Mouse (Mus musculus) midbrain, embryonic 14.5 days (tissue): ENCODE measurements around the gene Ppia. TPM values are rescaled to one million over a fixed set of nuclear protein-coding genes. Genes with fewer than 3 reads are reported as not detected.
"Not testable (repeated sequence)": the region's sequence is repeated elsewhere in the genome, so short reads cannot be mapped to it uniquely, and the experiment has no call there.

ENCODE experiments used
- ATAC-seq: fragments of 200-750 bp; cut with Nextera tagmentation; 2 replicates; pipeline ENCODE4 v1.8.0; 2017; ENCODE audit warnings: moderate number of reproducible peaks, moderate library complexity; ENCODE audit not compliant: low FRiP score, low TSS enrichment
- DNase-seq: peaks from one replicate; pipeline ENCODE4 v3.0.0-alpha.2; 2015
- H3K27ac ChIP-seq: fragments of 300-500 bp; sonication (generic); replicated peaks from 2 replicates; pipeline ENCODE4 v1.5.1; 2014; ENCODE audit warnings: mild to moderate bottlenecking, low read depth, low read length, moderate library complexity
- H3K27me3 ChIP-seq: fragments of 300-500 bp; sonication (generic); 2 replicates; pipeline ENCODE4 v1.6.1; 2014; ENCODE audit warnings: low read length, control low read depth, mixed read lengths; ENCODE audit not compliant: control insufficient read depth, insufficient read depth
- H3K36me3 ChIP-seq: fragments of 300-500 bp; sonication (generic); 2 replicates; pipeline ENCODE4 v1.6.1; 2014; ENCODE audit warnings: low read length, control low read depth; ENCODE audit not compliant: control insufficient read depth, insufficient read depth
- H3K4me1 ChIP-seq: fragments of 300-500 bp; sonication (generic); 2 replicates; pipeline ENCODE4 v1.6.1; 2014; ENCODE audit warnings: mild to moderate bottlenecking, antibody characterized with exemption, low read length, control low read depth; ENCODE audit not compliant: control insufficient read depth, insufficient read depth
- H3K4me2 ChIP-seq: fragments of 300-500 bp; sonication (generic); 2 replicates; pipeline ENCODE4 v1.6.1; 2014; ENCODE audit warnings: mild to moderate bottlenecking, low read length, moderate library complexity
- H3K4me3 ChIP-seq: fragments of 300-500 bp; sonication (generic); replicated peaks from 2 replicates; pipeline ENCODE4 v1.5.1; 2014; ENCODE audit warnings: low read depth, low read length
- H3K9ac ChIP-seq: fragments of 300-500 bp; sonication (generic); replicated peaks from 2 replicates; pipeline ENCODE4 v1.6.1; 2014; ENCODE audit warnings: mild to moderate bottlenecking, low read length, moderate library complexity
- H3K9me3 ChIP-seq: fragments of 300-500 bp; sonication (generic); 2 replicates; pipeline ENCODE4 v1.6.1; 2016; ENCODE audit warnings: low read length, control low read depth, mixed read lengths; ENCODE audit not compliant: control insufficient read depth
- WGBS: fragments of 180-500 bp; shearing (Covaris S2); extraction: QIAGEN DNeasy Blood & Tissue Kit; methylation state at CpG from one replicate; pipeline ENCODE4 v1.1.7; 2014; 5-methylcytosine and 5-hydroxymethylcytosine counted together
- polyA plus RNA-seq: library from polyadenylated mRNA; unstranded; fragments of >200 nt; fragmentation: Nextera tagmentation; extraction: Ambion mirVana; gene quantifications from 2 replicates; pipeline ENCODE4 v1.2.1, GENCODE M21; 2014

Gene Ppia
- 3,781 and 4,177 TPM in 2 replicates for polyA plus RNA-seq

GRCm38 (mm10) chr11:6414751-6415550, at the start of gene Ppia:
Ppia (plus strand) TSS chr11:6415443.
- DNase-seq (peak; percentile 22), ATAC-seq (no peak; the same call in 1 of the 2 replicates)
- peak within 1 kb of the TSS; percentile 76 for H3K4me2 ChIP-seq
- peak within 1 kb of the TSS; percentile 96 for H3K27ac ChIP-seq
- no peaks in the 10 kb centered on the region for H3K27me3 ChIP-seq
- peaks cover 16% of the 10 kb centered on the region for H3K4me1 ChIP-seq
- 12% methylated on average over 21 of the region's 21 CpGs for WGBS
- H3K9me3 ChIP-seq: no peaks in the 10 kb centered on the region
- peak within 1 kb of the TSS; percentile 96 for H3K4me3 ChIP-seq
- peaks cover 23% of the 10 kb centered on the region for H3K36me3 ChIP-seq
- peak within 1 kb of the TSS; percentile 94 for H3K9ac ChIP-seq

DNA sequence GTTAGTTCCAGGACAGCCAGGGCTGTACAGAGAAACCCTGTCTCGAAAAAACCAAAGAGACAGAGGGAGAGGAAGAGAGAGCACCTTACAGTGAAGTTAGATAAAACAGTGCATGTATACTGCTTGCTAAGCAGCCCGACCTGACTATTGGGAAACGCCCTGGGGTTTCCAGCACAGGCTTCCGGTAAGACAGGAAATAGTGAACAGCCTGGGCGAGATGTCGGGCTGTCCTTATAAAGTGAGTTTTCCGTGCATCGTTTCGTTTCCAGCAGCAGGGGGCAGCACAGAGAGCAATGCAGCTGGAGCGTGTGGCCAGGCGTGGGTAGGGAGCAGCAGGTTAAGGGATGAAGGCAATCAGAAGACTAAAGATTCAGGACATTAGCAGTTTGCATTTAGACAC, 49.4 kb upstream of the Ppia start:
- no peaks in the 10 kb centered on the region for H3K36me3 ChIP-seq
- DNase-seq (peak; percentile 81), ATAC-seq (peak; percentile 53; the same call in 1 of the 2 replicates)
- no peak overlapping the region for H3K27ac ChIP-seq
- no peak overlapping the region for H3K4me3 ChIP-seq
- no peak overlapping the region for H3K4me2 ChIP-seq
- 27% methylated on average over 11 of the region's 11 CpGs for WGBS
- no peaks in the 10 kb centered on the region for H3K4me1 ChIP-seq
- H3K27me3 ChIP-seq: no peaks in the 10 kb centered on the region
- H3K9me3 ChIP-seq: no peaks in the 10 kb centered on the region
- no peak overlapping the region for H3K9ac ChIP-seq

DNA sequence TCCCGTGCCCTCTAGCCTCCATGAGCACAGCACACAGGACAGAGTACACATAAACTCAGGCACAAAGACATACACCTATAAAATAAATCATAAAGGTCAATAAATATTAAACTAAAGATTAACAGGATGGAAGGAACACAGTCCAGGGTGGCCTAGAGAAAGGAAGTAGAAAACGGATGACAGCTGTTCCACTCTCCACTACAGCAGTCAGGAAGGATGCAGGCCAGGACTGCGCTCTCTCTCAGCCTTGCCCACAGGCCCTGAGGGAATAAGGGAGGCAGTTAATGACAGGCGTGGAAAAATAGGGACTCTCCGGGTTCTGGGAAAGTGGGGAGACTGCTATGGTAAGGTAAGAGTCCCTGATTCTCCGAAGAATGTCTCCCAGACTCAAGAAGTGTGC, 48.8 kb upstream of the Ppia start:
- Histone ChIP-seq H3K36me3 (no peaks in the 10 kb centered on the region), H3K4me1 (no peaks in the 10 kb centered on the region), H3K4me3 (no peak overlapping the region), H3K4me2 (no peak overlapping the region), H3K27me3 (no peaks in the 10 kb centered on the region), H3K9me3 (no peaks in the 10 kb centered on the region), H3K9ac (no peak overlapping the region), H3K27ac (no peak overlapping the region)
- no peak for DNase-seq
- WGBS: 81% methylated on average over 6 of the region's 6 CpGs
- no peak for ATAC-seq

DNA sequence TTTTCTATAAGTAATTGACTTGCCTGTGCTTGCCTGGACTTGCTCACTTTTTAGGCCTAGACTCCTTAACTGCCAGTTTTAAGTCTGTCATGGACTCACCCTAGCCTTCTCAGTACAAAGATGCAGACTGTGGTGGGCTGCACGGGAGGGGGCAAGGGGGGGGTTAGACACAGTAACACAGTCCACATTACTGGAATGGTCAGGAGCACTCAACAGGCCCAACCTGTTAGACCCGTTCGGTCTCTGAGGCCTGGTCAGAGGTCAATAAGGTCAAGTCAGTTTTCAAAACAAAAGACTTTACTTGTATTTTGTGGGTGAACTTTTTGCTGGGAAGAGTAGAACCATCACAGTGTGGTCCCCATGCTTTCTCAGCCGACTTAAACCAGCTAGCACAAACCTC, 48.1 kb upstream of the Ppia start:
- ATAC-seq (no peak), DNase-seq (no peak)
- Histone ChIP-seq H3K4me2 (no peak overlapping the region), H3K4me1 (no peaks in the 10 kb centered on the region), H3K36me3 (no peaks in the 10 kb centered on the region), H3K27me3 (no peaks in the 10 kb centered on the region), H3K9me3 (no peaks in the 10 kb centered on the region), H3K27ac (no peak overlapping the region), H3K9ac (no peak overlapping the region), H3K4me3 (no peak overlapping the region)
- 81% methylated on average over 4 of the region's 4 CpGs for whole genome bisulfite sequencing

DNA sequence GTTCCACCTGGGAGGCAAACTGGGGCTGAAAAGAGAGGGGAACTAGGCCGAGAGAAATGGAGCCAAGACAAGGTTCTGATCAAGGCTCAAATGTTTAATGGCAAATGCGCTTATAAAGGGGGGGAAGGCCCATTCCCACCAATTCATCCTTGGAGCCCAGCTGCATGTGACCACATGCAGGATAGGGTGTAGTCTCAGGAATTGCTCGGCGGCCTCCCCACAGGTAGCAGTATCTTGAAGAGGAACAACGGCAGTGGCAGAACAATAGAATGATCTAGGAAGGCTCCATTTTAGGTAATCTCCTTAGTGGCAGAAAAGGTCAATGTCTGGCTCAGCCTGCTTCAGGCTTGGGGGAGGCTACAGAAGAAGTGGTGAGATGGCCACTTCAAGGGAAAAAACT, 47.3 kb upstream of the Ppia start:
- H3K4me3 ChIP-seq, H3K4me2 ChIP-seq, H3K36me3 ChIP-seq, H3K9ac ChIP-seq, H3K27ac ChIP-seq, ATAC-seq, H3K27me3 ChIP-seq, H3K9me3 ChIP-seq, DNase-seq, H3K4me1 ChIP-seq: not testable (repeated sequence)
- WGBS: 78% methylated on average over 5 of the region's 5 CpGs

DNA sequence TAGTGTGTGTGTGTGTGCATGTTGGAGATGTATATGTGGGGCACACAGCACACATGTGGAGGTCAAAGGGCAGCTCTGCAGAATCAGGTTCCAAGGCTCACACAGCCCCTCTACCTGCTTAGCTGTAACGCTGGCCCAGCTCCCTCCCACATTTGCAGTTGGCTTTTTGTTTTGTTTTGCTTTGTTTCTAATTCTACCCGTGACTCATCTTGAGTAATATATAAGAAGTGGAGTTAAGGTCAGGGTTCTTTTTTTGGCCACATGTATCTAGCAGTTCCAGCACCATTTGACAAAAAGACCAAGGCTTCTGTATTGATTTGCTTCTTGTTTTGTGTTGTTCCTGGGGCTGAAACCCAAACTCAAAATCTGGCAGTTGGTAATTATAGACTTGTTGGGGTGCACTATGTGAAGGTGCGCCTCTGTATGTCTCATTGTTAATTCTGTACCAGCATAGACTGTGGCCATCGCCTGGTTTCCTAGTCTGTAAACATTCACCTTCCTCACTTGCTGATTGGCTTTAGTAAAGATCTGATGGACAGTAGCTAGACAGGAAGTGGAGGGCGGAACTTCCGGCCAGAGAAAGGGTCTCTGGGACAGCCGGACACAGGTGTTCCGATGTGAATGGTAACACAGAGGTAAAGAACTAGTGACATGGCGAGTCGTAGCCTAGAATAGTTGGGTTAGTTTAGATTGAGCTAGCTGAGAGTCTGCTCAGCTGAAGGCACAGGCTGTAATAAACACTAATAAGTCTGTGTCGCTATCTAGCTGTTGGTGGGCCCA, 43.7 kb upstream of the Ppia start:
- Histone ChIP-seq H3K4me2 (no peak overlapping the region), H3K4me3 (no peak overlapping the region), H3K36me3 (no peaks in the 10 kb centered on the region), H3K27ac (no peak overlapping the region), H3K9me3 (no peaks in the 10 kb centered on the region), H3K9ac (no peak overlapping the region), H3K27me3 (no peaks in the 10 kb centered on the region), H3K4me1 (no peaks in the 10 kb centered on the region)
- ATAC-seq: no peak
- 86% methylated on average over 11 of the region's 11 CpGs for WGBS
- no peak for DNase-seq

- Histone ChIP-seq H3K27me3 (no peaks in the 10 kb centered on the region), H3K9me3 (no peaks in the 10 kb centered on the region), H3K36me3 (no peaks in the 10 kb centered on the region), H3K4me2 (no peak overlapping the region), H3K27ac (no peak overlapping the region), H3K4me3 (no peak overlapping the region), H3K9ac (no peak overlapping the region), H3K4me1 (no peaks in the 10 kb centered on the region)
- no peak for DNase-seq
- WGBS: 91% methylated on average over 9 of the region's 9 CpGs
- ATAC-seq: no peak
Observed at GRCm38 (mm10) chr11:6372784-6373183, 42.5 kb upstream of the Ppia start.

DNA sequence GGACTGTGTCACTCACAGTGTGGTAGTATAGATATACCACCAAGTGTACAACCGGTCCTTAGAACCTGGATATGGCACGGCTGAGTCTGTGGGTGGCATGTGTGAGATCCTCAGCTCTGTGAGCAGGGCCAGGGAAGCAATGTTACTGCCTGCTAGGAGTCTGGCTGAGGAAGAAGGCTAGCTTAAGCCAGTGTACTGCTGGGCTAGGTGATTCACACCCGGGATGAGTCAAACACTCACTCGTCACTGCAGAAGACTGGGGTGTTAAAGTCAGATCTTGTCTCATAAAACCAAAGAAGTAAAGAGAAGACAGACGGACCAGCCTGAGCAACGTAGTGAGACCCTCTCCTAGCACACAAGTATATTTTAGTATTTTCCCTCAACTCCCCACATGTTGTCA, 34.3 kb upstream of the Ppia start:
- ATAC-seq (no peak), DNase-seq (no peak)
- no peak overlapping the region for H3K27ac ChIP-seq
- no peaks in the 10 kb centered on the region for H3K4me1 ChIP-seq
- H3K36me3 ChIP-seq: no peaks in the 10 kb centered on the region
- no peak overlapping the region for H3K9ac ChIP-seq
- no peaks in the 10 kb centered on the region for H3K27me3 ChIP-seq
- H3K9me3 ChIP-seq: no peaks in the 10 kb centered on the region
- H3K4me3 ChIP-seq: no peak overlapping the region
- WGBS: 86% methylated on average over 6 of the region's 6 CpGs
- H3K4me2 ChIP-seq: no peak overlapping the region
